ENCODE assay signal across 9 mouse cellular contexts in the genomic region with DNA sequence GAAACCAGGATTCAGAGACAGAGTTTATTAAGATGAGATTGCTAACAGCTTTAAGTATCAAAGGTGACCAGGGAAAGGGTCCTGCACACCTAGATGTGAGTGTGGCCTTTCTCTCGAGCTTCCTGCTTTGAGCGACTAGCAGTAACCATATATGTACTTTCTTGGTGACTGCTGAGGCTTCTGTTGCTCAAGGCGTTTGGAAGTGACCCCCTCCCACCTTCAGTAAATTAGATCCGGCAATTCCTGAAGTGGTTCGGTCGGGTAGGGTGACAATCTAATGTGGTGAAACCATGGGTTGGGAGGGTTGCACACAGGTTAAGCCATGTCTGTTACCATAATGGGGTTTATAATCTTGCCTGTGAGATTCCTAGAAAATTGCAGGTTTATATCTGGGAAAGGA. TPM values are rescaled to one million over a fixed set of nuclear protein-coding genes. Genes with fewer than 3 reads are reported as not detected.
A peak's percentile ranks its signal among the peaks of the same experiment; 100 is the strongest.
DNase-seq lines count a peak whose midpoint lies in the region; ATAC-seq and TF ChIP-seq lines count a peak whose summit lies in the region.
"Had no signal": no experiment of that assay in that cellular context is flagged by ENCODE, and none has a peak within 500 bp of the region (broad histone marks: within the 10 kb centered on the region; RNA-seq: fewer than 3 reads in every experiment).

No protein-coding gene starts in this region.

- no peak overlapping the region for H3K27ac ChIP-seq in heart, embryonic 11.5 days (ENCODE audit: low read depth, low read length)
- H3K27ac ChIP-seq in heart, adult 2 months: no peak overlapping the region
- H3K27ac ChIP-seq in lung, postnatal 0 days (ENCODE audit: low read length): peak overlapping the region; percentile 39
- H3K27ac ChIP-seq in limb, embryonic 11.5 days (replicated peaks; ENCODE audit: low read depth, low read length): peak overlapping the region; percentile 92; the same call in 1 of the 2 replicates
- H3K27ac ChIP-seq in stomach, embryonic 14.5 days (ENCODE audit: low read length): peak overlapping the region; percentile 89; the same call in 1 of the 2 replicates

- H3K4me2 ChIP-seq in heart, embryonic 11.5 days: no peak overlapping the region
- H3K4me2 ChIP-seq in lung, postnatal 0 days (replicated peaks; ENCODE audit: low read depth, low read length): no peak overlapping the region
- H3K4me2 ChIP-seq in limb, embryonic 11.5 days (ENCODE audit: low read depth, severe bottlenecking): no peak overlapping the region; the same call in 1 of the 2 replicates
- no peak overlapping the region for H3K4me2 ChIP-seq in stomach, embryonic 14.5 days (replicated peaks; ENCODE audit: low read depth, low read length)

- H3K9me3 ChIP-seq in heart, embryonic 11.5 days (replicated peaks; ENCODE audit: control insufficient read depth, low read length): no peaks in the 10 kb centered on the region
- H3K9me3 ChIP-seq in lung, postnatal 0 days (ENCODE audit: low read length): no peaks in the 10 kb centered on the region
- no peaks in the 10 kb centered on the region for H3K9me3 ChIP-seq in limb, embryonic 11.5 days (ENCODE audit: control insufficient read depth, low read length)
- no peaks in the 10 kb centered on the region for H3K9me3 ChIP-seq in stomach, embryonic 14.5 days (ENCODE audit: control insufficient read depth, low read depth, low read length)
- H3K9me3 ChIP-seq: megakaryocyte, embryonic 14.5 days had no signal

- H3K4me3 ChIP-seq in heart, embryonic 11.5 days (ENCODE audit: low read depth, low read length): no peak overlapping the region
- no peak overlapping the region for H3K4me3 ChIP-seq in heart, adult 2 months
- no peak overlapping the region for H3K4me3 ChIP-seq in lung, postnatal 0 days (ENCODE audit: low read depth, low read length)
- H3K4me3 ChIP-seq in limb, embryonic 11.5 days (ENCODE audit: low read depth, low read length): no peak overlapping the region
- no peak overlapping the region for H3K4me3 ChIP-seq in stomach, embryonic 14.5 days (ENCODE audit: low read depth, low read length)
- H3K4me3 ChIP-seq: megakaryocyte, embryonic 14.5 days had no signal

- intact Hi-C loops in heart, adult 2 months (cut with DNase I): no loop called here

- H3K27me3 ChIP-seq in heart, embryonic 11.5 days (ENCODE audit: control insufficient read depth, insufficient read depth, low read length): no peaks in the 10 kb centered on the region
- no peaks in the 10 kb centered on the region for H3K27me3 ChIP-seq in heart, adult 2 months (ENCODE audit: control insufficient read depth, insufficient read depth, low read length)
- no peaks in the 10 kb centered on the region for H3K27me3 ChIP-seq in lung, postnatal 0 days (replicated peaks; ENCODE audit: insufficient read depth, low read length)
- no peaks in the 10 kb centered on the region for H3K27me3 ChIP-seq in limb, embryonic 11.5 days (ENCODE audit: control insufficient read depth, insufficient read depth, low read length)
- H3K27me3 ChIP-seq in stomach, embryonic 14.5 days (ENCODE audit: control insufficient read depth, insufficient read depth, low read length): no peaks in the 10 kb centered on the region

- 76% methylated on average over 6 of the region's 6 CpGs for WGBS in heart, embryonic 11.5 days (ENCODE audit: insufficient replicate concordance)
- WGBS in heart, adult 2 months: 96% methylated on average over 6 of the region's 6 CpGs
- WGBS in lung, postnatal 0 days: 58% methylated on average over 6 of the region's 6 CpGs
- WGBS in limb, embryonic 11.5 days: 53% methylated on average over 6 of the region's 6 CpGs
- WGBS in stomach, embryonic 14.5 days: 61% methylated on average over 6 of the region's 6 CpGs

- peak overlapping the region; percentile 87 for H3K9ac ChIP-seq in heart, embryonic 11.5 days (ENCODE audit: low read depth, low read length)
- no peak overlapping the region for H3K9ac ChIP-seq in heart, adult 2 months (ENCODE audit: low read depth, low read length)
- H3K9ac ChIP-seq in lung, postnatal 0 days (replicated peaks; ENCODE audit: low read depth): no peak overlapping the region
- no peak overlapping the region for H3K9ac ChIP-seq in limb, embryonic 11.5 days (ENCODE audit: low read length)
- no peak overlapping the region for H3K9ac ChIP-seq in stomach, embryonic 14.5 days (replicated peaks; ENCODE audit: low read depth, low read length)

- no peak for TF ChIP-seq POLR2A in heart, adult 2 months (IDR thresholded peaks at IDR 0.05; ENCODE audit: insufficient read depth, low read depth, low read length)

- no peak for DNase-seq in heart, adult 2 months
- peak; percentile 7 for DNase-seq in lung, postnatal 0 days (ENCODE audit: low spot score)
- no peak for DNase-seq in lung, postnatal 4 days
- no peak for DNase-seq in limb, embryonic 11.5 days (ENCODE audit: low spot score)
- no peak for DNase-seq in spleen, adult 12 weeks (ENCODE audit: low spot score)
- no peak for DNase-seq in ovary, postnatal 14 days (ENCODE audit: low spot score)

- no peak for ATAC-seq in heart, embryonic 11.5 days (replicated peaks; ENCODE audit: insufficient number of reproducible peaks, low FRiP score, low TSS enrichment)
- ATAC-seq in lung, postnatal 0 days: no peak
- no peak for ATAC-seq in limb, embryonic 11.5 days (ENCODE audit: insufficient number of reproducible peaks, low FRiP score, low TSS enrichment, low read depth)
- ATAC-seq in stomach, embryonic 14.5 days (ENCODE audit: insufficient number of reproducible peaks, insufficient read depth, low FRiP score, low read depth): no peak

- no peak for TF ChIP-seq CTCF in heart, adult 2 months (IDR thresholded peaks at IDR 0.05)
- TF ChIP-seq CTCF in lung, postnatal 0 days (IDR thresholded peaks at IDR 0.05): no peak

- peaks cover 44% of the 10 kb centered on the region for H3K4me1 ChIP-seq in heart, embryonic 11.5 days (ENCODE audit: control insufficient read depth, insufficient read depth, low read length)
- H3K4me1 ChIP-seq in heart, adult 2 months (ENCODE audit: control insufficient read depth, insufficient read depth, low read length): peaks cover 7% of the 10 kb centered on the region
- H3K4me1 ChIP-seq in lung, postnatal 0 days (ENCODE audit: insufficient read depth, low read depth, low read length): peaks cover 4% of the 10 kb centered on the region; the same call in 1 of the 2 replicates
- H3K4me1 ChIP-seq in limb, embryonic 11.5 days (ENCODE audit: control insufficient read depth, insufficient read depth, low read length): peaks cover 39% of the 10 kb centered on the region
- H3K4me1 ChIP-seq in stomach, embryonic 14.5 days (ENCODE audit: control insufficient read depth, insufficient read depth, low read length): peaks cover 28% of the 10 kb centered on the region

- no peak for TF ChIP-seq EP300 in heart, adult 2 months (IDR thresholded peaks at IDR 0.05; ENCODE audit: insufficient read depth, low read depth, low read length)
- TF ChIP-seq EP300 in lung, postnatal 0 days (IDR thresholded peaks at IDR 0.05): no peak

- H3K79me2 ChIP-seq in heart, adult 2 months (replicated peaks; ENCODE audit: control insufficient read depth, insufficient read depth, low read length): no peaks in the 10 kb centered on the region

- H3K36me3 ChIP-seq in heart, embryonic 11.5 days (ENCODE audit: control insufficient read depth, insufficient read depth, low read length): no peaks in the 10 kb centered on the region
- no peaks in the 10 kb centered on the region for H3K36me3 ChIP-seq in heart, adult 2 months (ENCODE audit: control insufficient read depth, insufficient read depth, low read length)
- no peaks in the 10 kb centered on the region for H3K36me3 ChIP-seq in lung, postnatal 0 days (ENCODE audit: insufficient read depth, low read length)
- no peaks in the 10 kb centered on the region for H3K36me3 ChIP-seq in limb, embryonic 11.5 days (ENCODE audit: control insufficient read depth, insufficient read depth, low read length)
- no peaks in the 10 kb centered on the region for H3K36me3 ChIP-seq in stomach, embryonic 14.5 days (ENCODE audit: control insufficient read depth, insufficient read depth, low read length)

RNA-seq across cellular contexts. Expression of a gene that starts 36.3 kb away (rescaled TPM):
- polyA plus RNA-seq in heart, embryonic 11.5 days (2014; fragmentation: Nextera tagmentation; extraction: Ambion mirVana): 1,448 and 1,508 TPM in 2 replicates
- total RNA-seq in heart, adult 2 months (2021): 100 to 1,000 TPM; 222 to 321 TPM
- polyA plus RNA-seq in heart, adult 2 months (2012; rRNA removed): 510 and 694 TPM in 2 replicates
- polyA plus RNA-seq in lung, postnatal 0 days (2015; fragmentation: Nextera tagmentation; extraction: Ambion mirVana): 1,989 and 2,317 TPM in 2 replicates
- polyA plus RNA-seq in limb, embryonic 11.5 days (2014; fragmentation: Nextera tagmentation; extraction: Ambion mirVana): 2,996 and 3,123 TPM in 2 replicates
- 2,902 and 3,014 TPM in 2 replicates for polyA plus RNA-seq in stomach, embryonic 14.5 days (2014; fragmentation: Nextera tagmentation; extraction: Ambion mirVana)

RNA-seq across cellular contexts. Expression of a gene that starts 49.3 kb away (rescaled TPM):
- polyA plus RNA-seq in heart, embryonic 11.5 days (2014; fragmentation: Nextera tagmentation; extraction: Ambion mirVana): 0.57 TPM in 1 of 2 replicates, not detected in the other
- not detected for total RNA-seq in heart, adult 2 months (2021)
- 0.15 and 0.21 TPM in 2 replicates for polyA plus RNA-seq in heart, adult 2 months (2012; rRNA removed)
- 0.36 and 0.74 TPM in 2 replicates for polyA plus RNA-seq in lung, postnatal 0 days (2015; fragmentation: Nextera tagmentation; extraction: Ambion mirVana)
- 0.21 and 0.47 TPM in 2 replicates for polyA plus RNA-seq in limb, embryonic 11.5 days (2014; fragmentation: Nextera tagmentation; extraction: Ambion mirVana)
- 0.30 and 0.59 TPM in 2 replicates for polyA plus RNA-seq in stomach, embryonic 14.5 days (2014; fragmentation: Nextera tagmentation; extraction: Ambion mirVana)

Comparison
In these comparisons a context has a peak if more than half of its experiments do, and no peak if none do; other contexts are left out.
1. H3K27ac ChIP-seq: peak in lung, postnatal 0 days (single experiment), limb, embryonic 11.5 days (single experiment) and stomach, embryonic 14.5 days (single experiment); none in heart, embryonic 11.5 days (single experiment) and heart, adult 2 months (single experiment).